Mouse (Mus musculus): ENCODE data around the gene Gm14743. TPM values are rescaled to one million over a fixed set of nuclear protein-coding genes. Genes with fewer than 3 reads are reported as not detected.

Gm14743 gene
- not detected for polyA plus RNA-seq (2012; fragmentation: generic; extraction: Trizol)

GRCm38 (mm10) chrX:78245821-78246220 is at the start of gene Gm14743:
Gm14743 (minus strand) TSS chrX:78245921.

Other genes starting within 250 kb of the Gm14743 start
- not detected for gene Obp1a, start 154.5 kb downstream of the Gm14743 start, polyA plus RNA-seq (2012; fragmentation: generic; extraction: Trizol)
- not detected for gene Gm5938, start 120.5 kb downstream of the Gm14743 start, polyA plus RNA-seq (2012; fragmentation: generic; extraction: Trizol)
- gene Obp1b, start 59.1 kb downstream of the Gm14743 start, polyA plus RNA-seq (2012; fragmentation: generic; extraction: Trizol), result not detected
- gene 4930480E11Rik, start 123.7 kb upstream of the Gm14743 start, polyA plus RNA-seq (2012; fragmentation: generic; extraction: Trizol), result not detected

Measured in C3H10T1/2 (cell line).